Mouse (Mus musculus) hindbrain, embryonic 15.5 days (tissue): Measurements from ENCODE around the gene Pga5. TPM values are rescaled to one million over a fixed set of nuclear protein-coding genes. Genes with fewer than 3 reads are reported as not detected.
A peak's percentile ranks its signal among the peaks of the same experiment; 100 is the strongest.

Experiments used
- ATAC-seq: fragments of 200-750 bp; cut with Nextera tagmentation; 2 replicates; pipeline ENCODE4 v1.8.0; 2017; ENCODE audit warnings: low read depth, moderate number of reproducible peaks, moderate TSS enrichment; ENCODE audit not compliant: low FRiP score
- H3K27ac ChIP-seq: fragments of 300-500 bp; sonication (generic); replicated peaks from 2 replicates; pipeline ENCODE4 v1.5.1; 2015; ENCODE audit warnings: mild to moderate bottlenecking, inconsistent platforms
- H3K27me3 ChIP-seq: fragments of 300-500 bp; sonication (generic); 2 replicates; pipeline ENCODE4 v1.6.1; 2015; ENCODE audit warnings: control low read depth, inconsistent platforms
- H3K36me3 ChIP-seq: fragments of 300-500 bp; sonication (generic); 2 replicates; pipeline ENCODE4 v1.6.1; 2015; ENCODE audit warnings: control low read depth, inconsistent platforms
- H3K4me1 ChIP-seq: fragments of 300-500 bp; sonication (generic); replicated peaks from 2 replicates; pipeline ENCODE4 v1.6.1; 2015; ENCODE audit warnings: control low read depth, inconsistent platforms
- H3K4me2 ChIP-seq: fragments of 300-500 bp; sonication (generic); 2 replicates; pipeline ENCODE4 v1.6.1; 2015; ENCODE audit warnings: moderate library complexity, mild to moderate bottlenecking, inconsistent platforms
- H3K4me3 ChIP-seq: fragments of 300-500 bp; sonication (generic); 2 replicates; pipeline ENCODE4 v1.5.1; 2015; ENCODE audit warnings: mild to moderate bottlenecking, inconsistent platforms
- H3K9ac ChIP-seq: fragments of 300-500 bp; sonication (generic); 2 replicates; pipeline ENCODE4 v1.6.1; 2015; ENCODE audit warnings: inconsistent platforms
- H3K9me3 ChIP-seq: fragments of 300-500 bp; sonication (generic); 2 replicates; pipeline ENCODE4 v1.6.1; 2016; ENCODE audit warnings: control low read depth, inconsistent platforms
- WGBS: fragments of 180-500 bp; shearing (Covaris S2); methylation state at CpG from one replicate; pipeline ENCODE4 v1.1.7; 2015; 5-methylcytosine and 5-hydroxymethylcytosine counted together
- polyA plus RNA-seq: library from polyadenylated mRNA; unstranded; fragments of >200 nt; fragmentation: Nextera tagmentation; extraction: Ambion mirVana; gene quantifications from 2 replicates; pipeline ENCODE4 v1.2.1, GENCODE M21; 2015

Gene Pga5
- polyA plus RNA-seq, 1 experiment from 2014 or later = not detected

DNA sequence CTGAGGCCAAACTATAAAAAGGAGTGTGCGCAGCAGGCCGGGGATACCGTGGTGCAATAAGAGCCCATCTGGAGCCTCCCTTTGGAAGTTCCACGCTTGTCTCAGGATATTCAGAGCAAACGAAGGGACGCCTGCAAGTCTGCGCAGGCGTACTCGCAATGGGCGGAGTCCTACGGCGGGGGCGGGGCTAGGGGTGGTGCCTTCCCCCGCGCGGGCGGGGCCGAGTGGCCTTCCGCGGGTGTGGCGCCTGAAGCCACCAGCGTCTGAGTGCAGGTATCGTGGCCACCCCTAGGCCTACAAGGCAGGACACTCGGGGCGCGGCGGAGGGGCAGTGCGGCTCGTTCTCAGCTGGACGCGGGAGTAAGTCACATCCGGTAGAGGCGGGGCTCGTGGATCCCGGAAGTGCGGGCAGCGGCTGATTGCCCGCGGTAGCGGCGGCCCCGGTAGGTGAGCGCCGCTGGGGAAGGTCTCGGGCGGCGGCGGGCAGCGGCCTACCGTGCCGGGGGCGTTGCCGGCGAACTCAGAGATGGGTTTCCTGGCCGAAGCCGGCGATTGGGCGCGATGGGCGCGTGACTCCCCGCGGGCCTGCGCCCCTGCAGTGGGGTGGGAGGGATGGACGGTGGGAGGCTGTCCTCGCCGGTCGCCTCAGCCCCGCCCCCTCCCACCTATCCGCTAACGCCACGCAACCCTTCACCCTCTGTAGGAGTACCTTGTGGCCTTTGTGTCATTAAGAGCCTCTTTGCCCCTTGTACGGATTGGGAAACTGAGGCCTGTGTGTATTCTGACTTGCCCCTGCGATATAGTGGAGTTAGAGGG, 10.9 kb upstream of the Pga5 start, which contains the start of gene Vps37c:
TSS of gene Vps37c (plus strand) at position 199 of the 816 bp plus-strand sequence.
- H3K4me1 ChIP-seq = peaks cover 38% of the 10 kb centered on the region
- peak within 1 kb of the TSS; percentile 96 for H3K27ac ChIP-seq
- under 1% methylated on average over 72 of the region's 74 CpGs for WGBS
- peak within 1 kb of the TSS; percentile 64 for H3K4me3 ChIP-seq
- no peaks in the 10 kb centered on the region for H3K27me3 ChIP-seq
- peak within 1 kb of the TSS; percentile 68 for H3K4me2 ChIP-seq
- H3K9me3 ChIP-seq = no peaks in the 10 kb centered on the region
- ATAC-seq = peak; percentile 91
- H3K36me3 ChIP-seq = no peaks in the 10 kb centered on the region
- H3K9ac ChIP-seq = peak within 1 kb of the TSS; percentile 77

- no peak overlapping the region for H3K9ac ChIP-seq
- H3K27me3 ChIP-seq = 0 out of 2 replicates have a peak, but pooled peaks cover 4% of the 10 kb centered on the region
- no peak overlapping the region for H3K4me2 ChIP-seq
- H3K4me1 ChIP-seq = peaks cover 22% of the 10 kb centered on the region
- no peak overlapping the region for H3K4me3 ChIP-seq
- H3K9me3 ChIP-seq = no peaks in the 10 kb centered on the region
- WGBS = 80% methylated on average over 2 of the region's 2 CpGs
- no peak for ATAC-seq
- no peak overlapping the region for H3K27ac ChIP-seq
- H3K36me3 ChIP-seq = no peaks in the 10 kb centered on the region
These were observed 7.9 kb upstream of the Pga5 start for GRCm38 (mm10) chr19:10685727-10686126.

GRCm38 (mm10) chr19:10685081-10685480, 7.2 kb upstream of the Pga5 start:
- Histone ChIP-seq H3K4me2 (no peak overlapping the region), H3K4me1 (peaks cover 16% of the 10 kb centered on the region), H3K9ac (no peak overlapping the region), H3K36me3 (no peaks in the 10 kb centered on the region), H3K4me3 (no peak overlapping the region), H3K9me3 (no peaks in the 10 kb centered on the region), H3K27ac (no peak overlapping the region), H3K27me3 (0 out of 2 replicates have a peak, but pooled peaks cover 4% of the 10 kb centered on the region)
- ATAC-seq = no peak
- WGBS = 90% methylated on average over 9 of the region's 9 CpGs

- H3K36me3 ChIP-seq = no peaks in the 10 kb centered on the region
- no peak for ATAC-seq
- no peak overlapping the region for H3K4me2 ChIP-seq
- H3K27ac ChIP-seq = no peak overlapping the region
- no peaks in the 10 kb centered on the region for H3K9me3 ChIP-seq
- WGBS = 62% methylated on average over 4 of the region's 4 CpGs
- H3K9ac ChIP-seq = no peak overlapping the region
- H3K4me1 ChIP-seq = no peaks in the 10 kb centered on the region; the same call in 1 of the 2 replicates
- H3K27me3 ChIP-seq = 0 out of 2 replicates have a peak, but pooled peaks cover 4% of the 10 kb centered on the region
- no peak overlapping the region for H3K4me3 ChIP-seq
These were observed 3.7 kb upstream of the Pga5 start for GRCm38 (mm10) chr19:10681571-10681970.

DNA sequence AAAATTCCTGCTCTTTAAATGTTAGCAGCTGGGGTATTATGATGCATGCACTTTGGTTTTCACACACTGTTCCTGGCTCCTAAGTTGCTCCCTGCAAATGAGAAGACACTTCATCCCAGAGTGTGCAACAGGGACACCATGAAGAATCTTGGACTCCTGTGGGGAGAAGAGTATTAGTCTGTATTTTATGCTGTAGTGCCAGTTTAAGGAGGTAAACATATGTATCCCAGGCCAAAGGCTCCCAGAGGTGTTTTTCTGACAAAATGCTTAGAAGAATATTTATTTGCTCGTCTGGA, 849 bp upstream of the Pga5 start:
- WGBS = 70% methylated on average over 1 of the region's 1 CpGs
- H3K36me3 ChIP-seq = no peaks in the 10 kb centered on the region
- peak; percentile 69 for ATAC-seq
- no peak overlapping the region for H3K4me2 ChIP-seq
- no peak overlapping the region for H3K4me3 ChIP-seq
- H3K27me3 ChIP-seq = 0 out of 2 replicates have a peak, but pooled peaks cover 4% of the 10 kb centered on the region
- H3K27ac ChIP-seq = no peak overlapping the region
- H3K9ac ChIP-seq = no peak overlapping the region
- H3K4me1 ChIP-seq = no peaks in the 10 kb centered on the region; the same call in 1 of the 2 replicates
- no peaks in the 10 kb centered on the region for H3K9me3 ChIP-seq

- no peak overlapping the region for H3K9ac ChIP-seq
- H3K4me2 ChIP-seq = no peak overlapping the region
- no peak for ATAC-seq
- H3K4me1 ChIP-seq = no peaks in the 10 kb centered on the region; the same call in 1 of the 2 replicates
- H3K27me3 ChIP-seq = no peaks in the 10 kb centered on the region
- no peak overlapping the region for H3K4me3 ChIP-seq
- H3K9me3 ChIP-seq = no peaks in the 10 kb centered on the region
- H3K36me3 ChIP-seq = no peaks in the 10 kb centered on the region
- H3K27ac ChIP-seq = no peak overlapping the region
- WGBS = 85% methylated on average over 16 of the region's 16 CpGs
These were observed 1.2 kb downstream of the Pga5 start for GRCm38 (mm10) chr19:10676656-10677055.

GRCm38 (mm10) chr19:10673275-10673674, 4.6 kb downstream of the Pga5 start:
- H3K9me3 ChIP-seq = no peaks in the 10 kb centered on the region
- WGBS = 36% methylated on average over 1 of the region's 1 CpGs
- no peak overlapping the region for H3K4me3 ChIP-seq
- H3K9ac ChIP-seq = no peak overlapping the region
- H3K27ac ChIP-seq = no peak overlapping the region
- H3K4me2 ChIP-seq = no peak overlapping the region
- H3K36me3 ChIP-seq = no peaks in the 10 kb centered on the region
- no peaks in the 10 kb centered on the region for H3K27me3 ChIP-seq
- no peaks in the 10 kb centered on the region for H3K4me1 ChIP-seq
- no peak for ATAC-seq

GRCm38 (mm10) chr19:10671854-10672417, 5.9 kb downstream of the Pga5 start:
- H3K27ac ChIP-seq = no peak overlapping the region
- H3K9me3 ChIP-seq = no peaks in the 10 kb centered on the region
- no peaks in the 10 kb centered on the region for H3K36me3 ChIP-seq
- H3K4me1 ChIP-seq = no peaks in the 10 kb centered on the region
- no peaks in the 10 kb centered on the region for H3K27me3 ChIP-seq
- WGBS = 64% methylated on average over 9 of the region's 9 CpGs
- no peak overlapping the region for H3K4me2 ChIP-seq
- ATAC-seq = no peak
- H3K4me3 ChIP-seq = no peak overlapping the region
- no peak overlapping the region for H3K9ac ChIP-seq

DNA sequence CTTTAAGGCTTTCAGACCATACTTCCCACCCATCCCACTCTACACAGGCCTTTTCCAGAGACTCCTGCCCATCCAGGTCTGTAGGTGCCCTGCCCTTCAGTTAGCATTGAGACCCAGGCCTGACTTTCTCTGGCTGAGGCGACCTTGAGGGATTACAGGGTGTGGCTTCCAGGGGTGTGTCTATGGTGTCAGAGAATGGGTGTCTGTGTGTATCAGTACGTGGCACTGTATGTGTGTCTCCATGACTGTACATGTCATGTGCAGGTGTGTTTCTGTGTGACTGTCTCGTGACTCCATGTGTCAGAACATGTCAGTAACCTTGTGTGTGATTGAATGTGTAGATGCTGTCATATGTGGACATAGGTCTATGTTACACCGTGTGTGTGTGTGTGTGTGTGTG, 6.6 kb downstream of the Pga5 start:
- no peaks in the 10 kb centered on the region for H3K9me3 ChIP-seq
- no peak overlapping the region for H3K4me3 ChIP-seq
- WGBS = 94% methylated on average over 4 of the region's 4 CpGs
- no peak overlapping the region for H3K27ac ChIP-seq
- H3K36me3 ChIP-seq = no peaks in the 10 kb centered on the region
- H3K4me1 ChIP-seq = no peaks in the 10 kb centered on the region
- H3K9ac ChIP-seq = no peak overlapping the region
- no peak for ATAC-seq
- no peak overlapping the region for H3K4me2 ChIP-seq
- no peaks in the 10 kb centered on the region for H3K27me3 ChIP-seq

DNA sequence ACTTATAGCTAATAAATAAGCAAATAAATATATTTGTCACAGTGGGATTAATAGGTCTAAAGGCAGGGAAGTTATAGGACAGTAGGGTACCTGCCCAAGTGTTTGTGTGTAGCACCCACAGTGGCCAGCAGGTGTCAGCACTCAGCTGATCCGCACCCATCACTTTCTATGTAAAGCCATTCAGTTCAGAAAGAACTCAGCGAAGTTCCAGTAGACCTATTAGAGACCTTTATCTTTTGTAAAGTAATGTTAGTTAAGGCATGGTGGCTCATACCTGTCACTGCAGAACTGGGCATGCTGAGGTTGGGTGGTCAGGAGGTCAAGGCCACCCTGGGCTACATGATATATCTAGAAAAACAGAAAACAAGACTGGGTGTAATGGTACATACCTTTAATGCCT, 12.4 kb downstream of the Pga5 start:
- H3K27ac ChIP-seq = no peak overlapping the region
- H3K4me1 ChIP-seq = no peaks in the 10 kb centered on the region
- H3K27me3 ChIP-seq = no peaks in the 10 kb centered on the region
- H3K9me3 ChIP-seq = no peaks in the 10 kb centered on the region
- H3K36me3 ChIP-seq = no peaks in the 10 kb centered on the region
- H3K4me2 ChIP-seq = no peak overlapping the region
- no peak overlapping the region for H3K9ac ChIP-seq
- no peak overlapping the region for H3K4me3 ChIP-seq
- peak; percentile 84 for ATAC-seq
- 15% methylated on average over 2 of the region's 2 CpGs for WGBS

DNA sequence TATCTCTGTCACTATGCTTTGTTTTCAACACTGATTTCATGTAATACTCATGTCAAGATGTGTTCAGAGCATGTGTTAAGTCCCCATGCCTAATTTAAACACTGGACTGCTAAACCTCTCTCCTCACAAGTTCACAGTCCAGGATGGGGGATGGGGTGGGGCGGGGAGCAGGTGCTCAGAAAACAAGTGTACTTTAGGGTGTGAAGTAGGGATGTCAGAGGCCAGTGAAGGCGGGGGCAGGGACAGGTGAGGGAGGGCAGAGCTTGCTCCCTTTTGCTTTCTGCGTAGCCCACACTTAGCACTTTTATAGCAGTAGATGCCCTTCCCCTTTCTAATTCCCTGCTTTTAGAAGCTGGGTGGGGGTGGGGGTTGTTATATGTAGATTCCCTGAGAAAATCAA, 12.8 kb downstream of the Pga5 start:
- no peak overlapping the region for H3K27ac ChIP-seq
- H3K27me3 ChIP-seq = no peaks in the 10 kb centered on the region
- ATAC-seq = no peak
- no peak overlapping the region for H3K4me2 ChIP-seq
- no peak overlapping the region for H3K4me3 ChIP-seq
- 67% methylated on average over 3 of the region's 3 CpGs for WGBS
- no peaks in the 10 kb centered on the region for H3K4me1 ChIP-seq
- H3K9ac ChIP-seq = no peak overlapping the region
- no peaks in the 10 kb centered on the region for H3K9me3 ChIP-seq
- no peaks in the 10 kb centered on the region for H3K36me3 ChIP-seq

DNA sequence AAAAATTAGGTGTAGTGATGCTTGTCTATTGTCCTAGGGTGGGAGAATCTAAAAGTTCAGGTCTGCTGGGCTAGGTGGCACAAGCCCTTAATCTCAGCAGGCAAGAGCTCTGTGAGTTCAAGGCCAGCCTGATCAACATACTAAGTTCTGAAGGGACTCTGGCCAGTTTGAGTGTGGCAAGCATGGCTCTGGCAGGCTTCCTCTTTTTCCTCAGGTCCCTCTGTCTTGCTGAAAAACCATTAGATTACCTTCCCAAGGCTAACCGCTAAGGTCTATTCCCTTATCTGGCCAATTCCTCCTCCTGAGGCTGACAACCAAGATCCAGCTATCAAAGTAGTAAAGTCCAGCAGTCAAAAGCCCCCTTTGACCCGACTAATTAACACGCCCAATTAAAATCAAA, 15.2 kb downstream of the Pga5 start:
- Histone ChIP-seq H3K9ac (no peak overlapping the region), H3K4me2 (no peak overlapping the region), H3K36me3 (no peaks in the 10 kb centered on the region), H3K9me3 (no peaks in the 10 kb centered on the region), H3K4me3 (no peak overlapping the region), H3K27me3 (no peaks in the 10 kb centered on the region), H3K4me1 (no peaks in the 10 kb centered on the region), H3K27ac (no peak overlapping the region)
- WGBS = 78% methylated on average over 3 of the region's 3 CpGs
- ATAC-seq = no peak
